Mouse (Mus musculus): Measurements from ENCODE around the gene Avil.

Gene Avil

GRCm38 (mm10) chr10:126981746-126982145 is 18.8 kb upstream of the Avil start:
- DNase-seq (ENCODE audit: low read depth): no peak

- no peak for DNase-seq (ENCODE audit: low read depth)
Measured at GRCm38 (mm10) chr10:126983193-126983725, 17.2 kb upstream of the Avil start.

GRCm38 (mm10) chr10:126984189-126985004 is 16.1 kb upstream of the Avil start:
- DNase-seq (ENCODE audit: low read depth): no peak

- no peak for DNase-seq (ENCODE audit: low read depth)
Measured at GRCm38 (mm10) chr10:126985127-126985526, 15.4 kb upstream of the Avil start.

GRCm38 (mm10) chr10:126985579-126985978 is 14.9 kb upstream of the Avil start:
- no peak for DNase-seq (ENCODE audit: low read depth)

GRCm38 (mm10) chr10:126986541-126986961 is 14.0 kb upstream of the Avil start:
- peak; percentile 71 for DNase-seq (ENCODE audit: low read depth)

- no peak for DNase-seq (ENCODE audit: low read depth)
Measured at GRCm38 (mm10) chr10:126987183-126988118, 13.1 kb upstream of the Avil start.

- DNase-seq (ENCODE audit: low read depth): peak; percentile 68
Measured at GRCm38 (mm10) chr10:126988513-126989165, 11.9 kb upstream of the Avil start.

GRCm38 (mm10) chr10:126990313-126991056 is 10.0 kb upstream of the Avil start:
- DNase-seq (ENCODE audit: low read depth): peak; percentile 87

GRCm38 (mm10) chr10:126991676-126992075 is 8.8 kb upstream of the Avil start:
- no peak for DNase-seq (ENCODE audit: low read depth)

GRCm38 (mm10) chr10:126993621-126994020 is 6.9 kb upstream of the Avil start:
- no peak for DNase-seq (ENCODE audit: low read depth)

- no peak for DNase-seq (ENCODE audit: low read depth)
Measured at GRCm38 (mm10) chr10:126997340-126998113, 3.0 kb upstream of the Avil start.

- DNase-seq (ENCODE audit: low read depth): no peak
Measured at GRCm38 (mm10) chr10:127001297-127001696, 788 bp downstream of the Avil start.

- peak; percentile 55 for DNase-seq (ENCODE audit: low read depth)
Measured at GRCm38 (mm10) chr10:127002056-127002455, 1.5 kb downstream of the Avil start.

- DNase-seq (ENCODE audit: low read depth): peak; percentile 83
Measured at GRCm38 (mm10) chr10:127002765-127003164, 2.3 kb downstream of the Avil start.

GRCm38 (mm10) chr10:127003334-127003733 is 2.8 kb downstream of the Avil start:
- peak; percentile 54 for DNase-seq (ENCODE audit: low read depth)

- DNase-seq (ENCODE audit: low read depth): no peak
Measured at GRCm38 (mm10) chr10:127003806-127004205, 3.3 kb downstream of the Avil start.

- DNase-seq (ENCODE audit: low read depth): peak; percentile 35
Measured at GRCm38 (mm10) chr10:127016488-127016887, 16.0 kb downstream of the Avil start.

- DNase-seq (ENCODE audit: low read depth): no peak
Measured at GRCm38 (mm10) chr10:127017071-127017470, 16.6 kb downstream of the Avil start.

- no peak for DNase-seq (ENCODE audit: low read depth)
Measured at GRCm38 (mm10) chr10:127018422-127018821, 17.9 kb downstream of the Avil start.
